Mouse (Mus musculus): ENCODE measurements around the gene Crip2.

Gene Crip2

GRCm38 (mm10) chr12:113185442-113186291 is 45.6 kb downstream of the Crip2 start, which contains the start of gene Tmem121:
TSS of gene Tmem121 (plus strand) at chr12:113185930.
- DNase-seq (ENCODE audit: low spot score): no peak

GRCm38 (mm10) chr12:113186326-113187010 is 46.4 kb downstream of the Crip2 start:
- DNase-seq (ENCODE audit: low spot score): no peak

GRCm38 (mm10) chr12:113187011-113187375 is 47.0 kb downstream of the Crip2 start:
- DNase-seq (ENCODE audit: low spot score): no peak

- peak; percentile 54 for DNase-seq (ENCODE audit: low spot score)
These were observed 47.7 kb downstream of the Crip2 start for GRCm38 (mm10) chr12:113187584-113188295.

- DNase-seq (ENCODE audit: low spot score): no peak
These were observed 48.5 kb downstream of the Crip2 start for GRCm38 (mm10) chr12:113188349-113189055.

GRCm38 (mm10) chr12:113193423-113193822 is 53.4 kb downstream of the Crip2 start:
- no peak for DNase-seq (ENCODE audit: low spot score)
